Comparison of ENCODE assay signal across 33 mouse cellular contexts in the genomic region with DNA sequence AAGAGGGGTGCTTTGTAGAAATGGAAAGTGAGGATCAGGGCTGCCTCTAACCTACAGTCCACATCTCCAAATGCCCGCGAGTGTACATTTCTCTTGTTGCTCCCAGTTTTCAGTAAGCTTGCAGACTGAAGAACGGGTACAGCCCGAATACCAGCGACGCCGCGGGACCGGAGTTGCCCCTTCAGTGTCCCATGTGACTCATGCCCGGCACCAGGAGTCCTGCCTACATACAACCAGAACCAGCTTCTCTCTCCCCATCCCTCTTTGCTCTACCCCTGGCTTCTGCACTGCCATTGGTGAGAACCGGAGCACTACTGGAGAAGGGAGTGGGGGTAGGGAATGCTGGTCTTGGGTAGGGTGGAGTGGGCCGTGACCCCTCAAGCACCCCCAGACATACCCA. TPM values are rescaled to one million over a fixed set of nuclear protein-coding genes. Genes with fewer than 3 reads are reported as not detected.
"Had no signal": no experiment of that assay in that cellular context is flagged by ENCODE, and none has a peak within 500 bp of the region (broad histone marks: within the 10 kb centered on the region; RNA-seq: fewer than 3 reads in every experiment).

No protein-coding gene starts in this region.

- H3K9ac ChIP-seq: heart, embryonic 13.5 days; heart, embryonic 15.5 days; hindbrain, embryonic 12.5 days; hindbrain, embryonic 14.5 days; limb, embryonic 12.5 days; liver, embryonic 12.5 days; liver, embryonic 15.5 days; liver, postnatal 0 days had no signal

- H3K4me3 ChIP-seq: gastrocnemius, adult 2 months; heart, embryonic 13.5 days; heart, embryonic 15.5 days; hindbrain, embryonic 10.5 days; hindbrain, embryonic 12.5 days; layer of hippocampus, adult 2 months; left cerebral cortex, adult 2 months; limb, embryonic 10.5 days; limb, embryonic 12.5 days; liver, embryonic 12.5 days; liver, embryonic 15.5 days had no signal

- H3K27me3 ChIP-seq: heart, embryonic 13.5 days; heart, embryonic 15.5 days; hindbrain, embryonic 12.5 days; limb, embryonic 12.5 days; liver, embryonic 12.5 days had no signal

- H3K9me3 ChIP-seq: heart, embryonic 13.5 days; heart, embryonic 15.5 days; hindbrain, embryonic 10.5 days; hindbrain, embryonic 12.5 days; limb, embryonic 10.5 days; limb, embryonic 12.5 days; liver, embryonic 12.5 days; liver, embryonic 15.5 days had no signal

- ATAC-seq: hindbrain, embryonic 16.5 days; inflammation-experienced regulatory T-cells, adult 6 months; intestine, postnatal 0 days; liver, embryonic 12.5 days; liver, postnatal 0 days had no signal

- DNase-seq: gastrocnemius, adult 2 months; gastrocnemius, postnatal 10 days; gastrocnemius, postnatal 25 days; heart, postnatal 4 days; kidney, adult 18-20 months; kidney, adult 8-10 months; kidney, postnatal 4 days; liver, postnatal 0 days had no signal

- H3K27ac ChIP-seq: gastrocnemius, adult 2 months; heart, embryonic 13.5 days; heart, embryonic 15.5 days; hindbrain, embryonic 10.5 days; hindbrain, embryonic 12.5 days; hindbrain, embryonic 14.5 days; kidney, postnatal 0 days; layer of hippocampus, adult 2 months; left cerebral cortex, adult 2 months; limb, embryonic 10.5 days; limb, embryonic 12.5 days; liver, embryonic 15.5 days had no signal

- H3K4me2 ChIP-seq: heart, embryonic 11.5 days; heart, embryonic 13.5 days; heart, embryonic 15.5 days; hindbrain, embryonic 12.5 days; hindbrain, embryonic 14.5 days; limb, embryonic 12.5 days; liver, embryonic 12.5 days; liver, embryonic 15.5 days had no signal

RNA-seq across cellular contexts. Expression of a gene that starts 2.9 kb away (rescaled TPM):
- total RNA-seq: gastrocnemius, postnatal 4 days; granulocyte monocyte progenitor cell, adult 5-6 weeks; layer of hippocampus, adult 2 months; layer of hippocampus, postnatal 10 days; layer of hippocampus, postnatal 25 days; left cerebral cortex, adult 2 months; left cerebral cortex, postnatal 14 days; left cerebral cortex, postnatal 36 days; liver, adult 2 months had no signal
- polyA plus RNA-seq: frontal cortex, adult 2 months; heart, embryonic 11.5 days; heart, postnatal 0 days; inflammation-experienced regulatory T-cells, adult 6 months; intestine, postnatal 0 days; liver, adult 2 months; liver, embryonic 12.5 days; liver, embryonic 15.5 days had no signal
